Mouse (Mus musculus) spleen, adult 2 months (tissue): ENCODE results near the gene Ubash3a.

Source experiments
- CTCF ChIP-seq: fragments of 200-500 bp; IDR thresholded peaks from 2 replicates; pipeline ENCODE4 v1.5.1; 2011; ENCODE audit warnings: mild to moderate bottlenecking, inconsistent platforms; ENCODE audit not compliant: insufficient read depth, insufficient read length, insufficient replicate concordance; ENCODE audit errors: extremely low read depth
- POLR2A ChIP-seq: fragments of 200-500 bp; IDR thresholded peaks from 2 replicates; pipeline ENCODE4 v1.6.1; 2011; ENCODE audit warnings: low read depth, low read length, inconsistent platforms

GRCm38 (mm10) chr17:31181490-31181889 is 26.2 kb upstream of the Ubash3a start:
- TF ChIP-seq CTCF (no peak), POLR2A (no peak)
